Mouse (Mus musculus) lung, postnatal 25 days (tissue): ENCODE measurements around the gene Rap1gap.

Experiments
- DNase-seq: peaks from one replicate; pipeline ENCODE4 v3.0.0; 2022; ENCODE audit warnings: low spot score

Gene Rap1gap

DNA sequence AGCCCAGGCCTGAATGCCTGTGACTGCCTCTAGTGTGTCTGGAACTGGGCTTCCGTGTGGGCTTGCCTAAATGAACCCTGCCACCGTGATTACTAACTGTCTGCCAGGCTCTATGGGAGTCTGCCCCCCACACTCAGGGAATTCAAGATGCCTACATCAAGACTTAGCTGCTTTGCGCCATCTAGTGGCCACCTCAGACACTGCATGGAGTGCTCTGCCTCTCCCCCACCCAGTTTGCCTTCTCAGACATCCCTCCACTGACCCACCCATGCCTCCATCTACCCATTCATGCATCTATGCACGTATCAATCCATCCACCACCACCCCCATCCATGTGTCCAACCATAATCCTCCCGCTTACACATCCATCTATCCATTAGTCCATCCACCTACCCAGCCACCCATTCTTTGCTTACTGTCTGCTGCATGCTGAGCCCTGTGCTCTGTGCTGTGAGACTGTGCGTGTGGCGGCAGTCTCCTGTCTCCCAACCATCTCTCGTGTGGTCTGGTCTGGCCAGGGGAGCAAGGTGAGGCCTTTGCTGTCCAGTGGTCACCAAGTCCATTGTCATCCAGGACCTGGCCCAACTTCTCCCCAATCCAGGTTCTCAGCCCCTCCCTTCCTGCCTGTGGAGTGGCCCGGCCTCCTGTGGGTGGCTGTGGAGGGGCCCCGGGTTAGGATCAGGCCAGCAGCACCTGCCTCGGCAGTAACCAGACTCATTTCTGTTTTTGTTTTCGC, 58.3 kb downstream of the Rap1gap start:
- DNase-seq: peak; percentile 50

DNA sequence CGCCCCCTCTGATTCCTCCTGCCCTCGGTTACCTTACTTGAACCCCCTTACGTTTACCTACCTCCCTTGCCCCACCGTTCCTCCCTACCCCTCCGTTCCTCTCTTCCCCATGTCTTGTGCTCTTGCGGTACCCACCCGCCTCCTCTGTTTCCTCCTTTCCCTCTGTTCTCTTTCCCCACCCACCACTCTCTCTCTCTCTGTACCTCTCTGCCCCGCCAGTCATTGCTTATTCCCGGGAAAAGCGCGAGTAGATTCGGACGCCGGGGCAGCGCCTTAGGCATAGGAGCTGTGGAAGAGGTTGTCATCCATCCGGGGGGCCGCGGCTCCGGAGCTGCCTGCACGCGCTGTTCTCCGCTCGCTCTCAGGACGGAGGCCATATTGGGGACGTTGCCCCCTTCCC, 59.0 kb downstream of the Rap1gap start:
- no peak for DNase-seq

DNA sequence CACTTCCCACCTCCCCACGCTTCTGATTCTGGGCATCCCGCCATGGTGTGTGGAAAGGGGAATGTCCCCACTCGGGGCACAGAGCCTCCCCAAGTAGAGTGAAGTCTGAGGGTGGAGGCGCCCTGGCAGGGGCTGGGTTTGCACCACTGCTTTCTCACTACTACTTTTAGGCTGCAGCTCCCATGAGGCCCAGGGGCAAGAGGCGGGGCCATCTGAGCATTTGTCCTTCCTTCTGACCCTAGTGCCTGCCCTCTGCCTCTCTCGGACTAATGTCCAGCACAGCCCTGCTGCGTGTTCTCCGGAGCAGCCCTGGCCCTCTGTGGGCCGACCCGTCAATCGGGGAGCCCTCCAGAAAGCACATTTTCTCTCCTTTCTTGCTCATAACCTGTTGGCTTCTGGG, 59.7 kb downstream of the Rap1gap start:
- DNase-seq: no peak

DNA sequence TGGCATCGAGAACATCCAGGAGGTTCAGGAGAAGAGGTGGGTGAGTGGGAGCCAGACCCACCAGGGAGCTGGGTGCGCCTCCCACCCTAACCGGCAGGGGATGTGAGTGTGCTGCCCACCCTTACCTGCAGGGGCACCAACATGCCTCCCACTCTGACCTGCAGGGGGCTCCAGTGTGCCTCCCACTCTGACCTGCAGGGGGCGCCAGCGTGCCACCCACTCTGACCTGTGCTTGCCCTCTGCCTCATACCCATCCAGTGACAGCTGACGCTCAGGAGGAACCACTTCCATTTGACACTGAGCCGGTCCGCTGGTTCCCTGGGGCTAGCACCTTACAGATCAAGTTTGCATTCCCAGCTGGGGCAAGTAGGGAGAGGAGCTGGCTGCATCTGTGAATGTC, 60.2 kb downstream of the Rap1gap start:
- peak; percentile 53 for DNase-seq

DNA sequence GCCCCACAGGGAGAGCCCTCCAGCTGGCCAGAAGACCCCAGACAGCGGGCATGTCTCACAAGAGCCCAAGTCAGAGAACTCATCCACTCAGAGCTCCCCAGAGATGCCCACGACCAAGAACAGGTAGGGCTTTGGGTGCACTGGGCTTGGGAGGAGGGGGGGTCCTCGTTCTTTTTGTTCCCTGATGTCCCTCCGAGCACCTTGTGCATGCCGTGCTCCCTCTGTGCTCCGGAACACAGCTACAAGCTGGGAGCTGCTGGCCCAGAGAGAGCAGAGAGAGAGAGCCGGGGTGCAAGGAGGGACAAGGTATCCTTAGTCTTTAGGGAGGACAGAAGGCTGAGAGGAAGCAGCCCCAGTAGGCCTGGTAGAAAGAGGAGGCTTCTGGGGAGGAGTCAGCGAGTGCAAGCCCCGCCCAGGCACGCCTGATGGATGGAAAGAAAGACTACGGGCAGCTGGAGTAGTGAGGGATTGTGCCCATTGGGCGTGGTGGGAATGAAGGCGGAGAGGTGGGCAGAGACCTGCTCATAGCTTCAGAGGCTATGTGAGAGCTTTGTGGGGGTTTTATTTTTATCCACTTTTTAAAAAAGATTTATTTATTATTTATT, 61.1 kb downstream of the Rap1gap start:
- no peak for DNase-seq

DNA sequence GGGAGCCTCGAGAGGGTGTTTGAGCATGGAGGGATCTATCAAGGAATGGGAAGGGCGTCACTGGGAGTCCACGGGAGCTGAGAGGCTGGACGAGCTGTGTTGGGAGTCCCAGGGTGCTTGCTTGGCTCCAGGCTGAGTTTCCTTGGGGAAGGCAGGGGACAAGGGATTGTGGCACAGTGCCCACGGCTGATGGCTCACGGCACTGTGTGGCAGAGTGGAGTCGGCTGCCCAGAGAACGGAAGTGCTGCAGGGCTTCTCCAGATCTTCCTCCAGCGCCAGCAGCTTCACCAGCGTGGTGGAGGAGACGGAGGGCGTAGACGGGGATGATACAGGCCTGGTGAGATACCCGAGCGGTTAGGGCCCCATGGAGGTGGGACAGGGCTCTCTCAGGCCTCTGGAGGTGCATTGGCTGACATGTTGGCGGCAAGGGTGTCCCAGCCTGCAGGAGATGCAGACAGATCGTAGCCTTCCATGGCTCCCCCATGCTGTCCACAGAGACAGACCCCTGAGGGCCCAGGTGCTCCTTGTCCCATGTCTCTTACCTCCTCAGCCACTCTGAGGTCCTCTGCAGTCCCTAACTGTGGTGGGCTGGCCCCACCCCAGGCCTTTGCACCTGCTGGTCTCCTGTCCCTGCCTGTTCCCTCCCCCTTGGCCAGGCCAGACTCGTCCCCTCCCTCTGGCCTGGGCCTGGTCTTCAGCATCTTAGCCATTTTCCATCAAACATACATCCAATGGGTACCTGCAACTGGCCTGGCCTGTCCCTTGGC, 62.4 kb downstream of the Rap1gap start:
- DNase-seq: no peak

DNA sequence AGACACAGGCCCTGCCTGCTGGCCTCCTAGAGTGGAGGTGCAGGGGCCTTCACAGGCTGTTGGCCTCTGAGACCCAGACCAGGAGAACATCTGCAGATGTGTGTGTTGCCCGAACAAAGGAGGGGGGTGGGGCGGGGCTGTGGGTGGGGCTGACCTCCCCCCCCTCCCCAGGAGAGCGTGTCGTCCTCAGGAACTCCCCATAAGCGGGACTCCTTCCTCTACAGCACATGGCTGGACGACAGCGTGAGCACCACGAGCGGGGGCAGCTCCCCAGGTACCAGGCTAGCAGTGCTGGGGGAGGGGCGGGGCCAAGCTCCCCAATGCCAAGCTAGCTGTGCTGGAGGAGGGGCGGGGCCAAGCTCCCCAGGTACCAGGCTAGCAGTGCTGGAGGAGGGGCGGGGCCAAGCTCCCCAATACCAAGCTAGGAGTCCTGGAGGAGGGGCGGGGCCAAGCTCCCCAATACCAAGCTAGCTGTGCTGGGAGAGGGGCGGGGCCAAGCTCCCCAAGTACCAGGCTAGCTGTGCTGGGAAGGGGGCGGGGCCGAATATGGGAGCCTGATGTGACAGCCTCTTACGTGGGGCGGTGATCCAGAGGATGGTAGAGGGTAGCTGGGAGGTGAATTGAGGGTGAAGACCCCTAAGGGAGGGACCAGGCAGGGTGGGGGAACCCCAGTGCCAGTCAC, 63.1 kb downstream of the Rap1gap start:
- DNase-seq: peak; percentile 25

DNA sequence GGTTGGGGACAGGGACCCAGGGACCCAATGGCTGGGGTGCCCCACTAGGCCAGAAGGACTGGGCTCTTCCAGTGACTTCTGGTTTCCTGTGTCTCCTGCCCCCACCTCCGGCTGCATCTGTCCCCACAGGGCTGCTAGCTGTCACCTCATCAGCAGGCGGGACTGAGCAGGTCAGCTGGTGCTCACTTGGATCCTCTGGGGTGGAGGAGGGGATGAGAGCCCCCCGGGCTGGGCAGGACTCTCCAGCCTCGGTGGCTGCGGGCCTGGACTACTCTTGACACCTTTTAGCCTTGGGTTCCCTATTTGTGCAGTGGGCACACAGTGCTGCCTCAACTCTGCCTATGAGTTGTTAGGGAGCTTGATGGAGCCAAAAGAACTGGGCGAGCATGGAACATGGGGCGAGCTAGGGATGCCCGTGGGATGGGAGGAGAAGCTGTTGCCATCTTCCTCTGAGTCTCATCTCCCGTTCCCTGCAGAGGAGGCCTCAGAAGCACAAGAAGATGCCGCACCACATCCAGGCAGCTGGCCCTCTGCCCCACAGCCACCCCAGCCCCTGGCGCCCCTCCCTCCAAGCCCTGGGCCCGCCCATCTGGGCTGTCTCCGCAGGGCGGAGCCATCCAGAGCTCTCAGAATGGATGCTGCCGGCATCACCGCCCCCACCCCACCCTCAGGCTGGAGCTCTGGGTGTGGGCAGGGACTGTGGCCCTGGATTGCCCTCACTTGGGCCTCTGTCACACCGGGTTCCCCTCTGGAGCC, 64.1 kb downstream of the Rap1gap start:
- DNase-seq: no peak

DNA sequence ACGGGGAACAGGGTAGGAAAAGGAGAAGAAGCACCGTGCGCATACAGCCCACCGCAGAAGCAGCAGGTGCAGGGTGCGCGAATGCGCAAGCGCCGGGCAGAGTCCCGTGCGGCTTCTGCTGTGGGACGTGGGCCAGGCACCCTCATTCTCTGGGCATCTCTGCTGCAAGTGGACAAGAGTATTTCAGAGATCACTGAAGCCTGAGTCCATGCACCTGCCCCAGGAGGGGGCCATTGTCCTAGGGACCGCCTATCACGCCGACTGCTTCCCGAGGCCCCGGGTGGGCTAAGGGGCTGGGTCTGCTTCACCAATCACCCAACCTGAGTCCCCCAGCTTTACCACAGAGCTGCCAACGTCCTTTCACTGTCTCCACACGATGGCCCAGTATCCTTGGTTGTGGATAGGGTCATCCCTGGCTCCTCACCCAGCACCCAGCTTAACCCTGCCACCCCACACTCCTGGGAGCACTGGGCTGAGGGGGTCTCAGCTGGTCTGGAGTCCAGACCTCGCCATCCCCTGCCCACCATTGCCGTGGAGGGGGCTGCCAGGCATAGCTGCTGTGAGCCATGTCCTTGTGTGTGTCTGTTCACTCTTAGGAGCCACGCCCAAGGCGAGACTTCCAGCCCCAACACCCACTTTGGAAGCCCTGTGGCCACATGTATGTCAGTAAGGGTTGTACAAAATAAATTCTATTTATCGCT, 64.8 kb downstream of the Rap1gap start:
- no peak for DNase-seq

DNA sequence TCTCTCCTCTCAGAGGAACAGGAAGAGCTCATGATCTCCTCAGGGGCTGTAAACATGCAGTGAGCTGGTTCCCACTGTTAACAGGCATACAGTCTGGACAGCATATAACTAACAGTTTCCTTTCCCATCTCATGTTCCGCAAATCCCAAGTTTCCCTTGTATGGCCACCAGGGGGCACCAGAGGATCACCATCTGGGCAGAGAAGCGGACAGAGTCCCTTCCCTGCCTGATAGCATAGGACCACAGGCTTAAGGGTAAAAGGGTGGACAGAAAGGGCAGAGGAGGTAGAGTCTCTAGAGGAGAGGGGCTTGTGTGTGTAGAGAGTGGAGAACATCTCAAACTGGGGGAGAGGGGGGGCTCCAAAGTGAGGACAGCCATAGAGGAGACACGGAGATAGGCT, 65.6 kb downstream of the Rap1gap start:
- DNase-seq: peak; percentile 87

DNA sequence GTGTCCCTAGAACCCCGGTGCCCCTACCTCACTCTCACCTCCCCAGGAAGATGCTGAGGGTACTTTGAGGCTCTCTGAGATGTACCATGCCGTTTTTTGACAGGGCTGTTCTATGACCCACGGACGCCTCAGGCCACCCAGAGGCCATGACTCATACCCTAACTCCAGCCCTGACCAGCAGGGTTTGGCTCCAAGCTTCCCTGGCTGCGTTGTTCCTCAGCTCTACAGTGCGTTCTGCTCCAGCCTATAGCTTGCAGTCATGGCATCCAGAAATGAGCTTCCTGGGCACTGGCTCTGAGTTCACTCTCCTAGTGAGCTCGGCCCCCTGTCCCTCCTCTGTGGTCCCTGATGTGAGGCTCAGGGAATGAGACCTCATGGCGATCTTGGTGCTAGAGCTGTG, 66.2 kb downstream of the Rap1gap start:
- no peak for DNase-seq

DNA sequence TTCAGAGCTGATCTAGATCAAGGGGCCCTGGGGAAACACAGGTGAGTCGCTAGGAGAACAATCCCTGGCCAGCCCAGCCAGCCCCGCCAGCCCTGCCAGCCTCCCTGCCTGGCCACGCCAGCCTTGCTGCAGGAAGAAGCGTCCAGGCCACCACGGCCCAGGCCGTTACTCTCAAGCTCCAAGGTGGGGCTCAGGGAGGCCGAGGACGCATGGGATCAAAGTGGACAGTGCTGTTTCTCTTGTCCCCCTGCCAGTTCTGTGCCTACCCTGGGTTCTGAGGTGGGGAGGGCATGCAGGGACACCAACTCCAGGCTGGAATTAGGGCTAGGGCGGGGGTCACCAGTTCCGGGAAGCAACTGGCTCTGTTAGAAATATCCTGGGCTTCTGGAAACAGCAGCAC, 67.4 kb downstream of the Rap1gap start:
- no peak for DNase-seq

DNA sequence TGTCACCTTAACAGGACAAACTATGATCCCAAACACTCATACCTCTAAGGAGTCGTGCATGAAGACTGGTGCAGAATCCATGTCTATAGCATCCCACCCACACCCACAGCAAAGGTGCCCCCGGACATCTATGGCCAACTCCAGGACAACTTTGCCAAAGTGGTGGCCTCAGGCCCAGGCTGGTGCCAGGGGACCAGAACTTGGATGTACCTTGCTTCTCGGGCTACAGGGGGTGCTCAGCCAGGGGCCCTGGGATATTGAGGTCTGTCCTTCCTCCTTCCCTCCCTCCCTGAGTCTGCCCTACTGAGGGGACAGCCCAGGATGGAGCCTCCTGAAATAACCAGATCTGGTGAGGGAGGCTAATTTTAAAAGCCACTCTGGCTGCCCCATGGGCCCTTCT, 67.8 kb downstream of the Rap1gap start:
- no peak for DNase-seq

DNA sequence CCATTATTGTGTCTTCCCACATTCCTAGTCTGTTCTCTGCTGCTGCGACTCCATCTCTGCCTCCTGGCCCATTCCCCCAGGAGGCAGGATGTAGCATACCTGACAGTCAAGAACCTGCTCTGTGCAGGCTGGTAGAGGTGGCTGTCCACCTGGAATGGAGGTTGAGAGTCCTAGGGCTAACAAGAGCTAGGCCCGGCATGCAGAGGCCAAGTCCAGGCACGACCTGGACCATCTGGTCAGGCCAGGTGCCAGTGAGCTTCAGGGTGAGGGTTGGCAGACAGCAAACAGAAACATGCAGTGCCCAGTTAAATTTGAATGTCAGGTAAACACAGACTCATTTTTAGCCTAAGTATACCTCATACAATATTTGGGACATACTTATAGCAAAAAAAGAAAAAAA, 68.4 kb downstream of the Rap1gap start:
- DNase-seq: no peak

DNA sequence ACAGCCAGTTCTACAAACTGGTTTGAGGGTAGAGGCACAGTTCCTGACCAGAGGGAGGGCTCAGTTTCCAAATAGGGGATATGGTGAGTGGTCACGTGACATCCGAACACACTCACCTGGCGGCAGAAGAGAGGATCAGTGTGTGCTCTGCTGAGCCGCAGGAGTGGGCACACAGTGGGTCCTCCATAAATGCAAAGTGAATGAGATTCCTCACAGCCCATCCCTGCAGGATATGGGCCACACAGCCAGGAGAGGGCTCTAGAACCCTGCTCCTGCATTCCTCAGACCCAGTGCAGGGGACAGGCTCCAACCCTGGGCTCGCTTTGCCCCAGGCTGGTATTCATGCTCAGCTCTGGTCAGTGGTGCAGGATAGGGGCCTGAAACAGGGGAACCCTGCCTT, 68.9 kb downstream of the Rap1gap start:
- no peak for DNase-seq

DNA sequence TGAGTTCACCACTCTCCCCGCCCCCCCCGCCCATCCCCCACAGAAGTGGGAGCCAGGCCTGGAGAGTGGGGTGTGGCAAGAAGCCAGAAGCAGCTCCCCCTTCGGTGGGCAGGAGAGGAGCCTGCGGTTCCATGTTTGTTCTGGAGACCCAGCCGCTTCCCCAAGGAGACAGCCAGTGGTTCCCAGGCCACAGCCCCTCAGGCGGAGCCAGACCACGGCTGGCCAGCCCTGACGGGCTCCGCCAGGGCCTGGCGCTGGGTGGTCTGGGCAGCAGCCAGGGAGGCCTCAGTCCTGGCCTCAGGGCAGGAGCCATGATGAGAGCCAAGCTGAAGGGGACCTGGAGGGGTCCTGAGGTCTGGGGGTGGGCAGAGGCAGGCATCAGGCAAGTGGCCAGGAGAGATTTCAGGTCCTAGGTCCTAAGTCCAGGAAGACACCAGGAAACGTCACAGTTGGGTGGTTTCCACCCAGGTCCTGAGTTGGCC, 71.7 kb downstream of the Rap1gap start:
- DNase-seq: no peak

DNA sequence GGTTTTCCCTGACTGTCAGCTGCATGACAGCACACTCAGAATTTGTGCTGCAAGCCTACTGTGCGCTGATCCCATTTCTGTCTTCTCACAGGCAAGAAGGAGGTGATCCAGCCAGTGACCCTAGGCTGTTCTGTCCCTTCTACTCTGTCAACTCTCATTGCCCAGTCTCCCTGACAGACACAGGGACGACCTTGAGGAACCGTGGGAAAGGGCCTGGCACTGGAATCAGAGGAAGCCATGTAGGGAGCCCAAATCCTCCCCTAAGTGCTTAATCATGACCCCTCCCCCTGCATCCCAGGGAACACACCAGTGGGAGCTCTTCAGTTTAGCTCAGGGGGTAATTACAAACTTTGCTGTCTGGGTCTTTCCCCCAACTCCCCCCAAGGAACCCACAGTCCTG, 73.2 kb downstream of the Rap1gap start:
- DNase-seq: no peak

DNA sequence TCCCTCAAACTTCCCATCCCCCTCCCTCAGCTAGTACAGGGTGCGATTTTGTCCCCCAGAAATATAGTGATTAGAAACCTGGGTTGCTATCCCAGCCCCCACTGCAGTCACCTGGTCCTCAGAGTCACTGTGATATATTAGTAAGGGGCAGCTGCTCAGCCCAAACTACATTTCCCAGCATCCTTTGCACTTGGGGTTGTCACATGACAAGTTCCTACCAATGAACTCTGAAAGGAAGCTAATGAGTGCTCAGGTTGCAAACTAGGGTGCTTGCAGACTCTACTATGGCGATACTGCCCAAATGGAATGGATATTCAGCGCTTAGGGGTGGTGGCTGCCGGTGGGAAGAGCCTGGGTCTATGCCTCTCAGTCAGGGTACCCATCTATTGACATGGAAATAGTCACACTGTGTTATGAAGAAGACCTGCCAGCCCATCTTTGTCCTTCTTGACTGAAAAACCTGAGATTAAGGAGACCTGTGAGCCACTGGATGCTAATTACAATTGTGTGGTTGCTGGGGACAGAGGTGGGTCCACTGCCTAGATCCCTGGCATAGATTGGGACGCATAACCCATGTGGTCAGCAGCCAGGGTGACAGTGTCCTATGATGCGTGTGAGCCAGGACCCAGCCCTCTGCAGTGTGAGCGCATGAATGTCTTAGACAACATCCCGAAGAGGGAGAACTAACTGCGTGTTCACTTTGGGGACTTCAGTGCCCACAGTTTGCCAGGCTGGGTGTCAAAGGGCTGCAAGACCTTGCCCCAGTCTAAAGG, 74.8 kb downstream of the Rap1gap start:
- peak; percentile 28 for DNase-seq

DNA sequence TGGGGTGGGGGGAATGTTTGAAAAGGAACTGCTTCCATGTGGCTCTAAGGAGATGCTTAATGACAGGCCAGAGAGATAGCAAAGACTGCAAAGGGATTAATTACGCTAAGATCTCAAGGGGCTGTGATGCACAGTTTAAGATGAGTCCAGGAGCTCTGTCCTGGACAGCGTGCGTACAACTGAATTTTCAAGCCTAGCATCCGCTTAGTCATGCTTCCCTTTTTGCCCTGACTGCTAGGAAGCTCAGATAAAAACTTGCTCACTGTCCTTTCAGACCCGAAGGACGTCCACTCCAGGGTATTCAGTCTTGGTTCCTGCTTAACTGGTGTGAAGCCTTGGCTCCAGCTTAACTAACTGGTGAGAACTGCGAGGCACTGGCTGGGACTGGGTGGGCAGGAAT, 75.8 kb downstream of the Rap1gap start:
- no peak for DNase-seq

DNA sequence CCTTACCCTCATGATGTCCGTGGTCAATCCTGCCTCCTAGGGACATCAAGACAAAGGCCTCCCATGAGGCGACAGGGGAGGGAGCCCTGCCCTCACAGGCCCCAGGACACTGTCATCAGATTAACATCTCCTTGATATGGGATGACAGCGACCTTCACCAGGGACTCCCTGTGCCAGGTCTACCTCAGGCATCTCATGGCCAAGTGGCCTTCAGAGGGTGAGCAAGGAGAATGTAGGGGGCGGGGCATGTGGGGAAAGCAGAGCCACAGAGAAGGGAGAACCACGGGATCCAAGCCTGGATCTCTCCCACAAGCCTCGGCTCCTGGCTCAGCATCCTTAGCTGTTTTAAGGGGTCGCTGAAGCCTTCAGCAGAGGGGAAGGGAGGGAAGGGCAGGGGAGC, 79.3 kb downstream of the Rap1gap start:
- DNase-seq: no peak
